Mouse (Mus musculus): Measurements from ENCODE around the gene Vipr1.

- TF ChIP-seq TCF12 (IDR thresholded peaks at IDR 0.05; ENCODE audit: low read depth, low read length) = no peak
- TF ChIP-seq CTCF (conservative IDR thresholded peaks at IDR 0.05 in 1 of 2, IDR thresholded peaks at IDR 0.05 in 1 of 2; ENCODE audit: low read depth in 2 of 2, low read length in 2 of 2) = peak; percentile 70 to 74
- TF ChIP-seq TBP (conservative IDR thresholded peaks at IDR 0.05; ENCODE audit: low read depth, low read length) = no peak
- TF ChIP-seq CHD1 (IDR thresholded peaks at IDR 0.05; ENCODE audit: low read depth, low read length) = no peak
- no peak for TF ChIP-seq ZNF384 (IDR thresholded peaks at IDR 0.05; ENCODE audit: low read depth, low read length)
- TF ChIP-seq ETS1 (conservative IDR thresholded peaks at IDR 0.05; ENCODE audit: low read depth, low read length) = no peak
- TF ChIP-seq MAZ (IDR thresholded peaks at IDR 0.05; ENCODE audit: low read depth, low read length) = no peak
- TF ChIP-seq ZC3H11A (IDR thresholded peaks at IDR 0.05; ENCODE audit: low read depth, low read length) = no peak
- no peak for TF ChIP-seq POLR2A (IDR thresholded peaks at IDR 0.05; ENCODE audit: low read depth, low read length)
- TF ChIP-seq PAX5 (IDR thresholded peaks at IDR 0.05; ENCODE audit: low read length) = no peak
- no peak for TF ChIP-seq MAX (IDR thresholded peaks at IDR 0.05; ENCODE audit: low read length)
- peak; percentile 41 for TF ChIP-seq RAD21 (IDR thresholded peaks at IDR 0.05; ENCODE audit: low read depth, low read length)
- TF ChIP-seq MEF2A (IDR thresholded peaks at IDR 0.05; ENCODE audit: borderline replicate concordance, low read depth, low read length) = no peak
- TF ChIP-seq NRF1 (IDR thresholded peaks at IDR 0.05; ENCODE audit: low read depth, low read length) = no peak; the same call in 1 of the 2 replicates
Measured at GRCm38 (mm10) chr9:121671300-121671699, 28.8 kb downstream of the Vipr1 start.
